Mouse (Mus musculus): Measurements from ENCODE around the gene Cdc6. TPM values are rescaled to one million over a fixed set of nuclear protein-coding genes. Genes with fewer than 3 reads are reported as not detected.
A peak's percentile ranks its signal among the peaks of the same experiment; 100 is the strongest.

The Cdc6 gene
- total RNA-seq, 2 experiments from 2014 or later: 44.1 to 56.1 TPM

- no peak for ATAC-seq (replicated peaks; ENCODE audit: poor library complexity)
Measured at GRCm38 (mm10) chr11:98956340-98956739, 48.7 kb downstream of the Cdc6 start.

GRCm38 (mm10) chr11:98959437-98960312 lies 52.1 kb downstream of the Cdc6 start:
- peak; percentile 77 for ATAC-seq (replicated peaks; ENCODE audit: poor library complexity)

DNA sequence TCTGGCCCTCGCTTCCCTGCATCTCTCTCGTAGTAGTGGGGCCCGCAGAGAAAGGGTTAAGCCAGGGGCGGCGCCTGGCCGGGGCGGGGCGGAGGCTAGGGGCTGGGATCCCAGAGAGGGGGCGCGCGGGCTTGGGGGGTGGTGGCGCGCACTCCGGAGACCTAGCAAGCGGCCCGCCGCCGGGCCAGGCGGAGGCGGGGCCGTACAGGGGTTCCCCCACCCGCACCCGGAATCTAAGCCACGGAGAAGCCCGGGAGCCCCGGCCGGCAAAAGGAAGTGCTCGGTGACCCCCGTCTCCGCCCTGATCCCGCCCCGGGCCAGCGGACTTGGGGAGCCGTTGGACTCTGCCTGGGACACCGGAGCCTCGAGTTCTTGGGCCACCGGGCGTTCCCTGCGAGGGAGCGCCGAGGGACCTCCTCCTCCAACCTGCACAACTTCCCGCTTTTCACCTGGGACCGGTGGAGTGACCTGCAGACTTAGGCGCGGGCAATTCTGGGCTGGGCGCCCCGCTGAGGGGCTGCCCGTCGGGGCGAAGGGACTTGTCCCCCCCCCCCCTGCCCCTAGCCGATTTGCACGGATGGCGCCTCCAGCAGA lies 52.8 kb downstream of the Cdc6 start:
- ATAC-seq (replicated peaks; ENCODE audit: poor library complexity): 0 out of 2 replicates have a peak, but pooled peaks have one; percentile 12

- ATAC-seq (replicated peaks; ENCODE audit: poor library complexity): no peak
Measured at GRCm38 (mm10) chr11:98961051-98961592, 53.5 kb downstream of the Cdc6 start.

- ATAC-seq (replicated peaks; ENCODE audit: poor library complexity): no peak
Measured at GRCm38 (mm10) chr11:98961766-98962165, 54.2 kb downstream of the Cdc6 start.

DNA sequence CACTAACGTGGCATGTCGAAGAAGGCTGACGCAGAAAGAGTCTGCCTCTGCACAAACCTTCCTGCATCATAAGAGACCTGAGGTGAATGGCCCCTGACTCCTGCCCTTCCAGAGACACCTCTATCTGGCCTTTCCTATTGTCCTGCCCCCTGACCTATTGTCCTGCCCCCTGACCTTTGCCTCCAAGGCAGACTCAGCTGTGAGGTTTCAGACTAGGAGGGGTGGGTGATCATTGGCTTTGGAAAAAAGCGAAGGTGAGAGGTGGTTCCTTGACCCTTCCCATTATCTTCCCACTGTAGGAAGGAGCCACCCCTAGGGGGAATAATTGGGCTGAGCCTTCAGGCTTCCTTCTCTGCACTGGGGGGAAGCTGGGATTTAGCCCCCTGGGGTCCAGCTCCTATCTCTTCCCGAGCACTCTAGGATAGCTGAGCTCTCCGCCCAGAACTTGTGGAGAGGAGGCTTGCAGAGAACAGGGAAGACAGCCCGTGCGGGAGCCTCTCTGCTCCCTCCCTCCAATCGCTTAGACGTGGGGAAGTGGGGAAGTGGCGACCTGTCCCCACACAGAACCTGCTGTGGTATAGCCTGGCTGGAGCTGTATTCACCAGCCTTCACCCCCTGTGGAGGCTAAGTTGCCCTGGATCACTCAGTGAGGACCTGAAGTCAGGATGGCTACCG lies 55.0 kb downstream of the Cdc6 start:
- no peak for ATAC-seq (replicated peaks; ENCODE audit: poor library complexity)

DNA sequence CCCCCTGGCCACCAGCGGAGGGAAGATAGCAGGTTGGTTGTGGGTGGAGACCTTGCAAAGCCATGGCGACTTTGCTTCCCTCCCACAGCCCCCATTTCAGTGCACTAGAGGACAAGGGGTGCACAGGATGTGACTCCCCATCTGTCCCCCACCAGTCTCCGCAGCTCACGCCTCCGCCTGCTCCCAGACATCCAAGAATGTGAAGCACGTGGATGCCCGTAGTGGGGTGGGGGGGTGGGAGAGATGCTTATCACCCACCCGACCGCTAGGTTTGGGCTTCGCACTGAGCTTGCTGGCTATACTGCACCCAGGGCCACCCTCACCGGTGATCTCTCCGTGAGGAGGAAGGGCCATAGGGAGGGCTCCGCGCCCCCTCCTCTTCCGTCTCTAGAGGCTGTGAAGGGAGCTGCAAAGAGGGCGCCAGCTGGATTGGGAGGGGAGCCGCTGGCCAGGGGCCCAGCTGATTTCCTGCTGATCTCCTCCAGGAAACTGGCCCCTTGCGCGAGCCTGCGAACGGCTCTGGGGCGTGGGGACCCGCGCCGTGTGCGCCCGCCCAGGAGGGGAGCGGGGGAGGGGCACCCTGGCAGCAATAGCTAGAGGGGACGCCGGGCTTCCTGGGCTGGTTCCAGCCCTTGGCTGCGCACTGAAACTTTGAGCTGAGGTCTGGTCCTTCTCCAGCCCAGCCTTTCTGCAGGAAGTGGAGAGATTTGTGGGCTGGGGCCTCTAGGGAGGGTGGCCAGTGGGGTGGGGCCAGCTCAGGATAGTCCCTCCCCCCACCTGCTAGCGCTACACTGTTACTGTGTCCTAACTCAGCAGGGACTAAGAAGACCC lies 55.8 kb downstream of the Cdc6 start:
- peak; percentile 32 for ATAC-seq (replicated peaks; ENCODE audit: poor library complexity)

DNA sequence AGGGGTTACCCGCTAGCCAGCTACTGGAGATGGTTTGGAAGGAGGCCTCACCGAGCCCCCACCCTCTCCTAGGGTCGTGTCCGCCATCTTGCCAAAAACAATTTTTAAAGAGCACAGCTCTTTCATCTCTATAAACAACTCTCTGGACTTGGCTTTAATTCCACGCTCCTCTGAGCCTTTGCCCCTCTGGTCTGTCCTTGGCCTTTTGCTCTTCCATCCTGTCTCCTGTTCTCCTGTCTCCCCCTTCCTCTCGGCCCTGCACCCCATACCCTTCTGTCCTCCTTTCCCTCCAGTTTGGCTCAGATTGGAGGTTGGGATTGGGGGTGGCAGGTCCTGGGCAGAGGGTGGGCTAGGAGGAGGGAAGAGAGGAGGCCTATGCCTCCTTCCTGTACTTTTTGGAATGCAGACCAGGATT lies 56.6 kb downstream of the Cdc6 start:
- ATAC-seq (replicated peaks; ENCODE audit: poor library complexity): no peak

GRCm38 (mm10) chr11:98964616-98965415 lies 57.2 kb downstream of the Cdc6 start:
- no peak for ATAC-seq (replicated peaks; ENCODE audit: poor library complexity)

- no peak for ATAC-seq (replicated peaks; ENCODE audit: poor library complexity)
Measured at GRCm38 (mm10) chr11:98965416-98966077, 57.9 kb downstream of the Cdc6 start.

DNA sequence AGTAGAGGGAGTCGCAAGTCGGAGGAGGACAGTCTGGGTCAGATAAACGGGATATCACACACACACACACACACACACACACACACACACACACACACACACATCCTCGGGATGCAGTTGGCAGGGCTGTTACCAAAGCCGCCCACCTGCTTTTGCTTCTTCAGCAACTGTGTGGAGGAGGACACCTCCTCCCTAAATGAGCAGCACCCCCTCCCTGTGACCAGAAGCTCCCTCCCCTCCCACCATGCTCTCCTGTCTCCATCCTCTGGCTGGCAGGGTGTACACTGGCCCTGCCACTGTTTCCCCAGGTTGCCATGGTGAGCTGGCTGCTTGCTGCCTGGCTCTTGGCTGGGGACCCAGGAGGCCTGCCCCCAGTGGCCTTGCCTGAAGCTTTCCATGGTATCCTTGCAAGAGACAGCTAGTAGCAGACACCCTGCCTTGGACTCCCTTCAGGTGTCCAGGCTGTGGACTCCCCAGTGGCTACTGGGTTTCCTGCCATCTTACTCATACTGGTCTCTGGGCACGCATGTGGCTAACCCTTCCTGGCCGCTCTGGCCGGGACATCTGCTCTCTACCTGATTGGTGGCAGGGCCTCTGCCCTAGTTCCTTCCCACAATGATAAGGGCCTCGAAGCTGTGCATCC lies 59.0 kb downstream of the Cdc6 start:
- peak; percentile 32 for ATAC-seq (replicated peaks; ENCODE audit: poor library complexity)

- no peak for ATAC-seq (replicated peaks; ENCODE audit: poor library complexity)
Measured at GRCm38 (mm10) chr11:98968079-98968478, 60.5 kb downstream of the Cdc6 start.

- peak; percentile 48 for ATAC-seq (replicated peaks; ENCODE audit: poor library complexity)
Measured at GRCm38 (mm10) chr11:98968716-98969495, 61.3 kb downstream of the Cdc6 start.

GRCm38 (mm10) chr11:98969496-98969927 lies 61.9 kb downstream of the Cdc6 start:
- no peak for ATAC-seq (replicated peaks; ENCODE audit: poor library complexity)

- no peak for ATAC-seq (replicated peaks; ENCODE audit: poor library complexity)
Measured at GRCm38 (mm10) chr11:98970191-98970925, 62.8 kb downstream of the Cdc6 start.

DNA sequence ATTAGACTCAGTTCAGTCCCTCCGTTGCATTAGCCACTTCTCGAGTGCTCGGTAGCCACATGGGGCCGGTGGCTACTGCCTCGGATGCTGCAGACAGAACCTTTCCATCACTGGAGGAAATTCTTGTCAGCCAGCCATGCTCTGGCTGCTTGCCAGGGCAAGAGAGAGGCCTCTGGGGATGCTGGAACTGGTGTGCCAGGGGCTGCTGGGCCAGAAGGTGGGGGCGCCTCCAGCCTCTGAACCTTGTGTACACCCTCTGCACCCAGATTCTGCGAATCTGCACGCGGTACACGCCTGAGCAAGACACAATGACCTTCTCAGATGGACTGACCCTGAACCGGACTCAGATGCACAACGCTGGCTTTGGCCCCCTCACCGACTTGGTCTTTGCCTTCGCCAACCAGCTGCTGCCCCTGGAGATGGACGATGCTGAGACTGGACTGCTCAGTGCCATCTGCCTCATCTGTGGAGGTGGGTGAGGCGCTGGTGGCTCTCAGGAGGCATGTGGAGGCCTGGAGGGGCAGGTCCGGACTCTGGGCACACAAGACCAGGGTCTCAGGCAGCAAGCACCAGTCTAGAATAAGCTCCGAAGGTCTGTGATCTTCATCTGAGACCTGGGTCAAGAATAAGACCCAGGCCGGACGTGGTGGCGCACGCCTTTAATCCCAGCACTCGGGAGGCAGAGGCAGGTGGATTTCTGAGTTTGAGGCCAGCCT lies 63.9 kb downstream of the Cdc6 start:
- no peak for ATAC-seq (replicated peaks; ENCODE audit: poor library complexity)

Data from megakaryocyte progenitor cell, adult 5-6 weeks (primary cell).